Mouse (Mus musculus): ENCODE results near the gene Ncoa4.
"Not testable (repeated sequence)": the region's sequence is repeated elsewhere in the genome, so short reads cannot be mapped to it uniquely, and the experiment has no call there.

Ncoa4 gene

GRCm38 (mm10) chr14:32159690-32160246 is at the start of gene Ncoa4:
Ncoa4 (plus strand) TSS chr14:32159865.
- peak; percentile 96 to 98 for DNase-seq

GRCm38 (mm10) chr14:32112124-32112523 is 47.5 kb upstream of the Ncoa4 start:
- DNase-seq = not testable (repeated sequence)

- DNase-seq = no peak
These were observed 38.4 kb upstream of the Ncoa4 start for GRCm38 (mm10) chr14:32120940-32121919.

GRCm38 (mm10) chr14:32121920-32122315 is 37.7 kb upstream of the Ncoa4 start:
- DNase-seq = peak; percentile 18 to 20

- DNase-seq = no peak
These were observed 35.4 kb upstream of the Ncoa4 start for GRCm38 (mm10) chr14:32124261-32124660.

GRCm38 (mm10) chr14:32125256-32125655 is 34.4 kb upstream of the Ncoa4 start:
- DNase-seq = not testable (repeated sequence)

- no peak for DNase-seq
These were observed 31.3 kb upstream of the Ncoa4 start for GRCm38 (mm10) chr14:32128409-32128808.

- DNase-seq = no peak
These were observed 27.8 kb upstream of the Ncoa4 start for GRCm38 (mm10) chr14:32131836-32132235.

GRCm38 (mm10) chr14:32134293-32134692 is 25.4 kb upstream of the Ncoa4 start:
- DNase-seq = no peak

- DNase-seq = not testable (repeated sequence)
These were observed 23.2 kb upstream of the Ncoa4 start for GRCm38 (mm10) chr14:32136467-32136866.

- DNase-seq = no peak
These were observed 19.2 kb upstream of the Ncoa4 start for GRCm38 (mm10) chr14:32140359-32140965.

- DNase-seq = no peak
These were observed 17.9 kb upstream of the Ncoa4 start, which contains the start of gene Msmb for GRCm38 (mm10) chr14:32141723-32142122. Msmb (plus strand) TSS chr14:32142023.

GRCm38 (mm10) chr14:32144734-32145133 is 14.9 kb upstream of the Ncoa4 start:
- no peak for DNase-seq

GRCm38 (mm10) chr14:32145401-32145800 is 14.3 kb upstream of the Ncoa4 start:
- DNase-seq = no peak

- no peak for DNase-seq
These were observed 13.7 kb upstream of the Ncoa4 start for GRCm38 (mm10) chr14:32145809-32146511.

- no peak for DNase-seq
These were observed 13.1 kb upstream of the Ncoa4 start for GRCm38 (mm10) chr14:32146578-32146977.

- no peak for DNase-seq
These were observed 8.8 kb upstream of the Ncoa4 start for GRCm38 (mm10) chr14:32150872-32151271.

- DNase-seq = no peak
These were observed 7.3 kb upstream of the Ncoa4 start for GRCm38 (mm10) chr14:32152243-32152965.

GRCm38 (mm10) chr14:32153156-32153555 is 6.5 kb upstream of the Ncoa4 start:
- no peak for DNase-seq

GRCm38 (mm10) chr14:32154758-32155157 is 4.9 kb upstream of the Ncoa4 start:
- DNase-seq = no peak

- DNase-seq = no peak
These were observed 455 bp upstream of the Ncoa4 start for GRCm38 (mm10) chr14:32159150-32159670.

- no peak for DNase-seq
These were observed 898 bp downstream of the Ncoa4 start for GRCm38 (mm10) chr14:32160563-32160962.

Measured in thymus, postnatal 36 days (tissue).